Mouse (Mus musculus) heart, adult 2 months (tissue): Measurements from ENCODE around the gene Plekhm3. TPM values are rescaled to one million over a fixed set of nuclear protein-coding genes. Genes with fewer than 3 reads are reported as not detected.
"Not testable (repeated sequence)": the region's sequence is repeated elsewhere in the genome, so short reads cannot be mapped to it uniquely, and the experiment has no call there.

Experiments used
- DNase-seq, 2 experiments: peaks; one replicate each; pipeline ENCODE4 v3.0.0; 2021
- H3K27ac ChIP-seq: fragments of 200-600 bp; 2 replicates; pipeline ENCODE4 v1.8.1; 2022
- H3K27me3 ChIP-seq: fragments of 200-500 bp; 2 replicates; pipeline ENCODE4 v1.6.1; 2012; ENCODE audit warnings: mild to moderate bottlenecking, low read length, inconsistent platforms, mixed read lengths; ENCODE audit not compliant: control insufficient read depth, insufficient read depth
- H3K36me3 ChIP-seq: fragments of 200-500 bp; 2 replicates; pipeline ENCODE4 v1.6.1; 2012; ENCODE audit warnings: low read length, inconsistent platforms; ENCODE audit not compliant: control insufficient read depth, insufficient read depth
- H3K4me1 ChIP-seq: fragments of 200-500 bp; 2 replicates; pipeline ENCODE4 v1.6.1; 2011; ENCODE audit warnings: low read length; ENCODE audit not compliant: control insufficient read depth, insufficient read depth
- H3K4me3 ChIP-seq: fragments of 200-600 bp; 2 replicates; pipeline ENCODE4 v1.8.1; 2022
- H3K79me2 ChIP-seq: fragments of 200-500 bp; replicated peaks from 2 replicates; pipeline ENCODE4 v1.6.1; 2012; ENCODE audit warnings: mild to moderate bottlenecking, inconsistent platforms, low read length, moderate library complexity, mixed read lengths; ENCODE audit not compliant: control insufficient read depth, insufficient read depth
- H3K9ac ChIP-seq: fragments of 200-500 bp; 2 replicates; pipeline ENCODE4 v1.6.1; 2012; ENCODE audit warnings: low read depth, mild to moderate bottlenecking, control low read depth, inconsistent platforms, low read length, mixed read lengths
- CTCF ChIP-seq: fragments of 200-600 bp; IDR thresholded peaks from 2 replicates; pipeline ENCODE4 v1.8.1; 2022; ENCODE audit warnings: antibody characterized with exemption, mild to moderate bottlenecking, moderate library complexity
- EP300 ChIP-seq: fragments of 200-500 bp; IDR thresholded peaks from 2 replicates; pipeline ENCODE4 v1.6.1; 2011; ENCODE audit warnings: low read depth, low read length, control low read depth; ENCODE audit not compliant: insufficient read depth
- POLR2A ChIP-seq: fragments of 200-500 bp; IDR thresholded peaks from 2 replicates; pipeline ENCODE4 v1.6.1; 2011; ENCODE audit warnings: mild to moderate bottlenecking, low read depth, low read length, control low read depth; ENCODE audit not compliant: insufficient read depth
- WGBS: fragments of 180-500 bp; shearing (Covaris S2); methylation state at CpG from one replicate; pipeline ENCODE4 v1.1.7; 2018; 5-methylcytosine and 5-hydroxymethylcytosine counted together
- intact Hi-C: fragments of 180-260 bp; cut with DNase I; formaldehyde crosslinking; loops from one replicate; pipeline ENCODE4 v1.15.1; 2025
- polyA plus RNA-seq: library from polyadenylated mRNA; depleted of rRNA; stranded (reverse); fragments of >200 nt; gene quantifications from 2 replicates; pipeline ENCODE4 v1.2.3, GENCODE M21; 2012
- total RNA-seq, 2 experiments: library from RNA; stranded (reverse); gene quantifications; 2 replicates each; pipeline ENCODE4 v1.2.3; 2021

Plekhm3 gene
- total and polyA plus RNA-seq, 3 experiments, result 3.3 to 6.9 (median 6.8) TPM

DNA sequence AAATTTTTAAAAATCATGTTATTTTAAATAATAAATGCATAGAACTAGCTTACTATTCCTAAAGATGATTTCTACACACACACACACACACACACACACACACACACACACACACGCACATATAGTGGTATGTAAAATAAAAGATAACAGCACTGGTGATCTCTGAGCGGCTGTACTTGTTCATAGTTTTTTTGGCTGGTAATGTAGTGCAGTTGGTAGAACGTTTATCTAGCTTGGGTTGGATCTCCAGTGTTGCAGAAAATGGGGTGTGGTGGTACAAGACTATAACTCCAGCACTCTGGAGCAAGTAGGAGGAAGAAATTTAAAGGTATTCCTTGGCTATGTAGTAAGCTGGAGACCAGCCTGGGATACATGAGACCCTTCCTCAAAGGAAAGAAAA lies 26.6 kb upstream of the Plekhm3 start:
- H3K4me1 ChIP-seq, result no peaks in the 10 kb centered on the region
- WGBS, result 59% methylated on average over 3 of the region's 3 CpGs

DNA sequence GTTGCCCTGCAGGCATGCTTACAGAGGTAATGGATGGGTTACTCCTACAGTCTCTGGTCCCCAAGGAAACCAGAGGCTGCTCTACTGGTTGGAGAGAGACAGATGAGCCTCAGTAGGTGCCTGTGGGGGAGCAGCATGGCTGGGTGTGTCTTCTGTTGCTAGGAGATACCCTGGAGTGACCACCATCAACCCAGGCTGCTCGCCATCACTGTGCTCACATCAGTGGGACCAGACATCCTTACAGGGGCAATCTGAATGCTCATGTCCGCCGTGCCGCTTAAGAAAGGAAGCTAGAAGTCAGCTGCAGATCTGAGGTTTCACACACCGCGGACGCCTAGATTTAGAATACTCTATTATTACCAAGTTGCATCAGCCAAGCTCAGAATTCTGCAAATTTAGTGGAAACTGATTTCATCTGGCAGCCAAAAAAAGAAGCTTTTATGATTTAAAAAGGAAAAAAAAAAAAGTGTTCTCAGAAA lies 21.7 kb upstream of the Plekhm3 start:
- DNase-seq, result no peak
- Histone ChIP-seq H3K36me3 (no peaks in the 10 kb centered on the region), H3K79me2 (no peaks in the 10 kb centered on the region), H3K27ac (no peak overlapping the region), H3K4me3 (no peak overlapping the region), H3K9ac (no peak overlapping the region), H3K27me3 (no peaks in the 10 kb centered on the region), H3K4me1 (no peaks in the 10 kb centered on the region)
- TF ChIP-seq EP300, result no peak
- no peak for TF ChIP-seq POLR2A
- no peak for TF ChIP-seq CTCF
- WGBS, result 70% methylated on average over 7 of the region's 7 CpGs
- intact Hi-C loops, result no loop called here

More for the DNA sequence above, 26.6 kb upstream of the Plekhm3 start:
- Histone ChIP-seq H3K36me3 (no peaks in the 10 kb centered on the region), H3K9ac (no peak overlapping the region), H3K79me2 (no peaks in the 10 kb centered on the region), H3K4me3 (no peak overlapping the region), H3K27me3 (no peaks in the 10 kb centered on the region), H3K27ac (no peak overlapping the region)
- DNase-seq, result no peak
- TF ChIP-seq CTCF, result no peak
- no peak for TF ChIP-seq EP300
- TF ChIP-seq POLR2A, result no peak
- intact Hi-C loops, result no loop called here

DNA sequence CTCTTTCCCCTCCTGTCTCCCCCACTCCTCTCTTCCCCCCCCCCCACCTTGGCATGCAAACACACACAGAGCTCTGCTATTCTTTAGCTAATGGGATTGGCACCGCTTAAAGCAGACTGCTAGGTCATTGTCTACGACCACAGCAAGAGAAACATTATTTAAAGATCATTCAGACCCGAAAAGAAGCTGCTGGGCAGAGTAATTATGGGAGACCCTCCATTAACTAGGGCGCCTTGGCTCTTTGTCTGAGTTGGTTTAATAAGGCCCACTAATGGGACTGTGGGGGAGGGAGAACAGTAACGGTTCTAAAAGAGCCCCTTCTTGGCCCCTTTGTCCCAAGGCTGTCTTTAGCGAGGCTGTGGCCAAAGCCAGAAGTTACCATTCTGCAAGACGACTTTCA lies 18.7 kb upstream of the Plekhm3 start:
- TF ChIP-seq CTCF (no peak), EP300 (no peak), POLR2A (no peak)

DNA sequence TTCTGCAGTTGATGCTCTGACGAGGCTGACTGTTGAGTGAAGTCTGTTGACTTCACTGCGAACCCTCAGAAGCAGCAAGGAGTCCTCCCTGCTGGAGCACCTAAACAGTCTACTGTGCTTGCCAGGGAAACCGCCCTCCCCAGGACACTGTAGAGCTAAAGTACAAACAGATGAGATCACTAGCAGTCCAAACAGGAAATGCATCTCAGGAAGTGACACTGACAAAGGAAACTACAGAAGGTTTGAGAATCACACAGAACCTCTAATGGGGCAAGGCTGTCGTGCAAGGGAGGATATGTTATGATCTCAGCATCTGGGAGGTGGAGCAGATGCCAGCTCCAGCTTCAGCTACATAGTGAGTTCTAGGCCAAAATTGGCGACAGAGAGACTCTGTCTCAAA lies 14.1 kb upstream of the Plekhm3 start:
- intact Hi-C loops, result no loop called here
- Histone ChIP-seq H3K4me3 (no peak overlapping the region), H3K27ac (no peak overlapping the region)

More for the DNA sequence above, 18.7 kb upstream of the Plekhm3 start:
- Histone ChIP-seq H3K4me3 (no peak overlapping the region), H3K4me1 (no peaks in the 10 kb centered on the region), H3K9ac (no peak overlapping the region), H3K79me2 (no peaks in the 10 kb centered on the region), H3K36me3 (no peaks in the 10 kb centered on the region), H3K27me3 (no peaks in the 10 kb centered on the region), H3K27ac (no peak overlapping the region)
- 80% methylated on average over 7 of the region's 7 CpGs for WGBS
- intact Hi-C loops, result no loop called here
- no peak for DNase-seq

DNA sequence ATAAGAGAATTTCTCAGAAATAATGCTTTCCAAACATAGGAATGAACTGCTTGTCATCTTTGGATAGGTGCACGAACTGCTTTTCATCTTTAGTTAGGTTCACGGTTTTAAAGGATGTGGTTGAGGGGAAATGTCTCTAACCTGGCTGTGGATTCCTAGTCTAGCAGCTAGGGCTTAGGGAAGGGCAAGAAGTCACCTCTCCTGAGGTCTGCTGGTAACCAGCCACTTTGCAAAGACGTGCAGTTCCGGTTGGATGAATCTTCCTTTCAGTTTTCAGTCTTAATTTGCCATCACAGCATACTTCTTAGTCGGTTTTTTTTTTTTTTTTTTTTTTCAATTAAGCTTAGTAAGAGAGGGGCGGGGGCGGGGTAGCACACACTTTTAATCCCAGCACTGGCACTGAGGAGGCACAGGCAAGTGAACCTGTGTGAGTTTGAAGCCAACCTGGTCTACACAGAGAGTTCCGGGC lies 431 bp upstream of the Plekhm3 start:
- Histone ChIP-seq H3K79me2 (peaks cover 2% of the 10 kb centered on the region), H3K36me3 (no peaks in the 10 kb centered on the region), H3K27me3 (no peaks in the 10 kb centered on the region), H3K9ac (peak overlapping the region; percentile 100), H3K27ac (peak overlapping the region; percentile 79), H3K4me3 (peak overlapping the region; percentile 76), H3K4me1 (peaks cover 4% of the 10 kb centered on the region)
- no peak for DNase-seq
- 49% methylated on average over 8 of the region's 8 CpGs for whole genome bisulfite sequencing
- TF ChIP-seq EP300, result no peak
- no peak for TF ChIP-seq CTCF
- TF ChIP-seq POLR2A, result no peak
- intact Hi-C loops, result no loop called here

More for the DNA sequence above, 14.1 kb upstream of the Plekhm3 start:
- Histone ChIP-seq H3K36me3 (no peaks in the 10 kb centered on the region), H3K79me2 (no peaks in the 10 kb centered on the region), H3K9ac (no peak overlapping the region), H3K27me3 (no peaks in the 10 kb centered on the region), H3K4me1 (no peaks in the 10 kb centered on the region)
- no peak for DNase-seq
- TF ChIP-seq CTCF, result no peak
- WGBS, result 31% methylated on average over 5 of the region's 5 CpGs

DNA sequence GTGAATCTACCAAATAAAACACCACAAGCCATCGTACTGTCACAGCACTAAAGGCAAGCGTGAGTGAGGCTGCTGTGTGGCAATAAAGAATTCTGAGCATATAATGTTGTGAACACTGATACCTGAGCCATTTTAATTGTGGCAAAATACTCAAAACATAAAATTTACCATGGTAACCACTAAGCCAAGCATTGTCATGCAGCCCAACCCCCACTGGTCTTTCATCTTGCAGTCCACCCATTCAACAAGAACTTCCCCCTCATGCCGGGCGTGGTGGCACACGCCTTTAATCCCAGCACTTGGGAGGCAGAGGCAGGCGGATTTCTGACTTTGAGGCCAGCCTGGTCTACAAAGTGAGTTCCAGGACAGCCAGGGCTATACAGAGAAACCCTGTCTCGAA lies 1.8 kb downstream of the Plekhm3 start:
- H3K9ac ChIP-seq, intact Hi-C loops, H3K4me1 ChIP-seq, H3K27ac ChIP-seq, DNase-seq, H3K36me3 ChIP-seq, H3K27me3 ChIP-seq, H3K79me2 ChIP-seq, H3K4me3 ChIP-seq: not testable (repeated sequence)
- WGBS, result 91% methylated on average over 7 of the region's 7 CpGs

DNA sequence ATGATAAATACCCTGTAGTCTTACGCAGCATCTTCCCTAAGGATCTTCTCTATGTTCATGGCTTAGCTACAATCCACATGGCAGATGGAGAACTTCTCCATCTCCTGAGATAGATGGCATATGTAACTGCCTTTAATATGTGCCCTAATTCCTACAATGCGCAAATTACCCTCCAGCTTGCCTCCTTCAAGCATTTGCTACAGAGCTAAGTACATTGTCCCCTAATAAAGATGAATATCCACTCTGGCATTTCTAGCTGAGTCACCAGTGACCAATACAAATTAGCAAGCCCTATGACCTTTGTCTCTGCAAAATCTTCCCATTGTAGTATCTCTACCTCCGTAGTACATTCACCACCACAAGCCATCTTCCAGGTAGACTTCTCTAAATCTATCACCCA lies 6.4 kb downstream of the Plekhm3 start:
- TF ChIP-seq POLR2A, result no peak
- no peak for TF ChIP-seq CTCF
- no peak for TF ChIP-seq EP300
- Histone ChIP-seq H3K27ac (no peak overlapping the region), H3K36me3 (no peaks in the 10 kb centered on the region; the same call in 1 of the 2 replicates), H3K9ac (no peak overlapping the region), H3K27me3 (no peaks in the 10 kb centered on the region), H3K79me2 (no peaks in the 10 kb centered on the region; the same call in 1 of the 2 replicates), H3K4me3 (no peak overlapping the region), H3K4me1 (no peaks in the 10 kb centered on the region; the same call in 1 of the 2 replicates)
- WGBS, result 96% methylated on average over 3 of the region's 3 CpGs
- DNase-seq, result no peak
- intact Hi-C loops, result no loop called here
